Mouse (Mus musculus) thymus, adult 18-20 months (tissue): ENCODE results near the gene Hist2h4.
"Not testable (repeated sequence)": the region's sequence is repeated elsewhere in the genome, so short reads cannot be mapped to it uniquely, and the experiment has no call there.

ENCODE experiments used
- DNase-seq, 2 experiments: peaks; one replicate each; pipeline ENCODE4 v3.0.0; 2022; ENCODE audit warnings: mixed read lengths in 2 of 2

Hist2h4 gene

GRCm38 (mm10) chr3:96262979-96263550 lies at the start of gene Hist2h4:
Gene Hist2h4, minus strand, starts transcription at chr3:96263311.
- peak; percentile 83 to 94 for DNase-seq

- no peak for DNase-seq
These were observed 49.4 kb upstream of the Hist2h4 start for GRCm38 (mm10) chr3:96312341-96313098.

- no peak for DNase-seq
These were observed 46.3 kb upstream of the Hist2h4 start for GRCm38 (mm10) chr3:96309441-96309840.

GRCm38 (mm10) chr3:96306506-96306905 lies 43.4 kb upstream of the Hist2h4 start:
- no peak for DNase-seq

- no peak for DNase-seq
These were observed 39.0 kb upstream of the Hist2h4 start for GRCm38 (mm10) chr3:96302076-96302475.

- DNase-seq, result no peak
These were observed 37.8 kb upstream of the Hist2h4 start for GRCm38 (mm10) chr3:96300706-96301529.

GRCm38 (mm10) chr3:96299562-96299961 lies 36.5 kb upstream of the Hist2h4 start:
- DNase-seq, result no peak

GRCm38 (mm10) chr3:96298360-96298759 lies 35.2 kb upstream of the Hist2h4 start:
- DNase-seq, result no peak

- no peak for DNase-seq
These were observed 30.7 kb upstream of the Hist2h4 start, which contains the start of gene Fcgr1 for GRCm38 (mm10) chr3:96293787-96294186. Gene Fcgr1, minus strand, starts transcription at chr3:96293969.

- no peak for DNase-seq
These were observed 30.3 kb upstream of the Hist2h4 start for GRCm38 (mm10) chr3:96293368-96293767.

- DNase-seq, result no peak
These were observed 29.5 kb upstream of the Hist2h4 start for GRCm38 (mm10) chr3:96292641-96293040.

- DNase-seq, result not testable (repeated sequence)
These were observed 27.6 kb upstream of the Hist2h4 start for GRCm38 (mm10) chr3:96290727-96291126.

- no peak for DNase-seq
These were observed 26.1 kb upstream of the Hist2h4 start for GRCm38 (mm10) chr3:96289201-96289600.

GRCm38 (mm10) chr3:96287334-96287733 lies 24.2 kb upstream of the Hist2h4 start:
- DNase-seq, result not testable (repeated sequence)

GRCm38 (mm10) chr3:96284457-96284856 lies 21.3 kb upstream of the Hist2h4 start:
- DNase-seq, result no peak

GRCm38 (mm10) chr3:96280660-96281059 lies 17.5 kb upstream of the Hist2h4 start:
- DNase-seq, result no peak

GRCm38 (mm10) chr3:96277800-96278624 lies 14.9 kb upstream of the Hist2h4 start:
- DNase-seq, result peak; percentile 88 to 90

- peak; percentile 50 to 65 for DNase-seq
These were observed 14.3 kb upstream of the Hist2h4 start for GRCm38 (mm10) chr3:96277428-96277799.

- DNase-seq, result peak; percentile 39 to 57
These were observed 10.7 kb upstream of the Hist2h4 start for GRCm38 (mm10) chr3:96273591-96274465.

- peak; percentile 86 to 95 for DNase-seq
These were observed 6.7 kb upstream of the Hist2h4 start, which contains the start of gene Hist2h2bb for GRCm38 (mm10) chr3:96269511-96270474. Gene Hist2h2bb, plus strand, starts transcription at chr3:96269752.
